Mouse (Mus musculus) stomach, embryonic 14.5 days (tissue): Measurements from ENCODE around the gene Olfr473. TPM values are rescaled to one million over a fixed set of nuclear protein-coding genes. Genes with fewer than 3 reads are reported as not detected.
"Not testable (repeated sequence)": the region's sequence is repeated elsewhere in the genome, so short reads cannot be mapped to it uniquely, and the experiment has no call there.

Experiments used
- ATAC-seq: fragments of 200-750 bp; cut with Nextera tagmentation; 2 replicates; pipeline ENCODE4 v1.8.0; 2017; ENCODE audit warnings: low read depth, moderate TSS enrichment; ENCODE audit not compliant: insufficient number of reproducible peaks, insufficient read depth, low FRiP score
- H3K27ac ChIP-seq: fragments of 300-500 bp; sonication (generic); 2 replicates; pipeline ENCODE4 v1.5.1; 2014; ENCODE audit warnings: mild to moderate bottlenecking, low read length, moderate library complexity, mixed read lengths
- H3K27me3 ChIP-seq: fragments of 300-500 bp; sonication (generic); 2 replicates; pipeline ENCODE4 v1.6.1; 2014; ENCODE audit warnings: low read length, control low read depth, mixed read lengths; ENCODE audit not compliant: control insufficient read depth, insufficient read depth
- H3K36me3 ChIP-seq: fragments of 300-500 bp; sonication (generic); 2 replicates; pipeline ENCODE4 v1.6.1; 2014; ENCODE audit warnings: mild to moderate bottlenecking, control low read depth, low read length, moderate library complexity, mixed read lengths; ENCODE audit not compliant: control insufficient read depth, insufficient read depth
- H3K4me1 ChIP-seq: fragments of 300-500 bp; sonication (generic); 2 replicates; pipeline ENCODE4 v1.6.1; 2014; ENCODE audit warnings: low read length, control low read depth, mixed read lengths; ENCODE audit not compliant: control insufficient read depth, insufficient read depth
- H3K4me2 ChIP-seq: fragments of 300-500 bp; sonication (generic); replicated peaks from 2 replicates; pipeline ENCODE4 v1.6.1; 2014; ENCODE audit warnings: low read depth, low read length, control low read depth
- H3K4me3 ChIP-seq: fragments of 300-500 bp; sonication (generic); 2 replicates; pipeline ENCODE4 v1.5.1; 2014; ENCODE audit warnings: low read depth, low read length, control low read depth
- H3K9ac ChIP-seq: fragments of 300-500 bp; sonication (generic); replicated peaks from 2 replicates; pipeline ENCODE4 v1.6.1; 2014; ENCODE audit warnings: low read depth, mild to moderate bottlenecking, control low read depth, low read length, moderate library complexity, mixed read lengths
- H3K9me3 ChIP-seq: fragments of 300-500 bp; sonication (generic); 2 replicates; pipeline ENCODE4 v1.6.1; 2016; ENCODE audit warnings: low read depth, low read length, control low read depth; ENCODE audit not compliant: control insufficient read depth
- whole genome bisulfite sequencing: fragments of 180-500 bp; shearing (Covaris S2); extraction: QIAGEN DNeasy Blood & Tissue Kit; methylation state at CpG from one replicate; pipeline ENCODE4 v1.1.7; 2014; 5-methylcytosine and 5-hydroxymethylcytosine counted together
- polyA plus RNA-seq: library from polyadenylated mRNA; unstranded; fragments of >200 nt; fragmentation: Nextera tagmentation; extraction: Ambion mirVana; gene quantifications from 2 replicates; pipeline ENCODE4 v1.2.1, GENCODE M21; 2014

The Olfr473 gene
- polyA plus RNA-seq = not detected in 2 replicates

GRCm38 (mm10) chr7:107930146-107930545, at the start of gene Olfr473:
Gene Olfr473, plus strand, starts transcription at chr7:107930446.
- Histone ChIP-seq H3K4me2 (no peak within 1 kb of the TSS), H3K27me3 (no peaks in the 10 kb centered on the region), H3K9ac (no peak within 1 kb of the TSS), H3K36me3 (no peaks in the 10 kb centered on the region), H3K4me3 (no peak within 1 kb of the TSS), H3K4me1 (no peaks in the 10 kb centered on the region), H3K9me3 (no peaks in the 10 kb centered on the region), H3K27ac (no peak within 1 kb of the TSS)
- WGBS = 94% methylated on average over 1 of the region's 1 CpGs
- ATAC-seq = no peak

GRCm38 (mm10) chr7:107897602-107898001, 32.6 kb upstream of the Olfr473 start, which contains the start of gene Olfr472:
Gene Olfr472, plus strand, starts transcription at chr7:107897902.
- no peak for ATAC-seq
- H3K36me3 ChIP-seq = no peaks in the 10 kb centered on the region
- no peak within 1 kb of the TSS for H3K27ac ChIP-seq
- no peaks in the 10 kb centered on the region for H3K4me1 ChIP-seq
- no peak within 1 kb of the TSS for H3K4me2 ChIP-seq
- no peaks in the 10 kb centered on the region for H3K27me3 ChIP-seq
- no peaks in the 10 kb centered on the region for H3K9me3 ChIP-seq
- H3K9ac ChIP-seq = no peak within 1 kb of the TSS
- no peak within 1 kb of the TSS for H3K4me3 ChIP-seq

GRCm38 (mm10) chr7:107952539-107952938, 22.3 kb downstream of the Olfr473 start:
- H3K36me3 ChIP-seq, H3K27ac ChIP-seq, H3K4me1 ChIP-seq, H3K27me3 ChIP-seq, ATAC-seq, H3K9me3 ChIP-seq, H3K4me2 ChIP-seq, H3K4me3 ChIP-seq, H3K9ac ChIP-seq: not testable (repeated sequence)
- 96% methylated on average over 12 of the region's 12 CpGs for WGBS

- Histone ChIP-seq H3K9ac (no peak within 1 kb of the TSS), H3K4me3 (no peak within 1 kb of the TSS), H3K4me2 (no peak within 1 kb of the TSS), H3K9me3 (no peaks in the 10 kb centered on the region), H3K36me3 (no peaks in the 10 kb centered on the region), H3K27me3 (no peaks in the 10 kb centered on the region), H3K4me1 (no peaks in the 10 kb centered on the region), H3K27ac (no peak within 1 kb of the TSS)
- ATAC-seq = no peak
- 88% methylated on average over 1 of the region's 1 CpGs for WGBS
Observed at GRCm38 (mm10) chr7:107954343-107954742, 24.1 kb downstream of the Olfr473 start, which contains the start of gene Olfr474. Gene Olfr474, plus strand, starts transcription at chr7:107954643.

- H3K4me1 ChIP-seq = no peaks in the 10 kb centered on the region
- H3K27ac ChIP-seq = no peak within 1 kb of the TSS
- H3K27me3 ChIP-seq = no peaks in the 10 kb centered on the region
- ATAC-seq = no peak
- H3K9me3 ChIP-seq = no peaks in the 10 kb centered on the region
- H3K4me2 ChIP-seq = no peak within 1 kb of the TSS
- no peak within 1 kb of the TSS for H3K9ac ChIP-seq
- WGBS = 36% methylated on average over 1 of the region's 1 CpGs
- no peaks in the 10 kb centered on the region for H3K36me3 ChIP-seq
- H3K4me3 ChIP-seq = no peak within 1 kb of the TSS
Observed at GRCm38 (mm10) chr7:107964503-107964902, 34.3 kb downstream of the Olfr473 start, which contains the start of gene Olfr476. Gene Olfr476, plus strand, starts transcription at chr7:107964803.

Other genes starting within 250 kb of the Olfr473 start
- gene Cyb5r2, start 172.4 kb upstream of the Olfr473 start, polyA plus RNA-seq = 0.12 and 0.14 TPM in 2 replicates
- not detected in 2 replicates for gene Ovch2, start 129.2 kb upstream of the Olfr473 start, polyA plus RNA-seq
- gene Olfr467, start 118.2 kb upstream of the Olfr473 start, polyA plus RNA-seq = not detected in 2 replicates
- not detected in 2 replicates for gene Olfr469, start 104.9 kb upstream of the Olfr473 start, polyA plus RNA-seq
- not detected in 2 replicates for gene Olfr470, start 83.0 kb upstream of the Olfr473 start, polyA plus RNA-seq
- not detected in 2 replicates for gene Olfr472, start 32.5 kb upstream of the Olfr473 start, polyA plus RNA-seq
- gene Olfr474, start 24.2 kb downstream of the Olfr473 start, polyA plus RNA-seq = not detected in 2 replicates
- gene Olfr476, start 34.4 kb downstream of the Olfr473 start, polyA plus RNA-seq = not detected in 2 replicates
- gene Olfr477, start 56.2 kb downstream of the Olfr473 start, polyA plus RNA-seq = not detected in 2 replicates
- gene Olfr478, start 103.5 kb downstream of the Olfr473 start, polyA plus RNA-seq = not detected in 2 replicates
- gene Olfr479, start 120.2 kb downstream of the Olfr473 start, polyA plus RNA-seq = not detected in 2 replicates
- gene Olfr480, start 136.9 kb downstream of the Olfr473 start, polyA plus RNA-seq = not detected in 2 replicates
- not detected in 2 replicates for gene Olfr481, start 149.4 kb downstream of the Olfr473 start, polyA plus RNA-seq
- 0.17 TPM in 1 of 2 replicates, not detected in the other for gene Olfr482, start 167.1 kb downstream of the Olfr473 start, polyA plus RNA-seq
- not detected in 2 replicates for gene Olfr483, start 170.4 kb downstream of the Olfr473 start, polyA plus RNA-seq
- gene Olfr484, start 197.0 kb downstream of the Olfr473 start, polyA plus RNA-seq = not detected in 2 replicates
- not detected in 2 replicates for gene Olfr485, start 229.4 kb downstream of the Olfr473 start, polyA plus RNA-seq
- gene Olfr486, start 242.3 kb downstream of the Olfr473 start, polyA plus RNA-seq = not detected in 2 replicates